Mouse (Mus musculus): Measurements from ENCODE around the gene Clasp1. TPM values are rescaled to one million over a fixed set of nuclear protein-coding genes. Genes with fewer than 3 reads are reported as not detected.
A peak's percentile ranks its signal among the peaks of the same experiment; 100 is the strongest.

Clasp1 gene
- total and polyA plus RNA-seq, 2 experiments from 2014 or later = 63.2 to 126 TPM

DNA sequence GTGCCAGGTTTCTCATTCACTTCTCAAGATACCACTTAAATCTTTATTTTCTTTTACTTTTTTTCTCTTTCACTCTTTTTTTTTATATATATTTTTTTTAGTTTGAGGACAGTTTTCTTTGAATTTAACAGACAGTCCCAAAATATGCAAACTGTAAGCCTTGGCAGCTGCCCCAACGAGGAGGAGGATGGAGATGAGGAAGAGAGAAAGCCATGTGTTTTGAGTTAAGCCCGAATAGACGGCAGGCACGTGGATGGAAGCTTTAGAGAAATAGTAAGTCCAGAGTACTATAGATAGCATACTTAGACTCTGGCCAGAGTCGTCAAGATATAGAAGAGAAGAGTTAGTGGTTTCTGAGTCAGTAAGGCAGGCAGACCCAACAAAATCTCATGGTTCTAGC is 11.1 kb upstream of the Clasp1 start:
- no peak overlapping the region for H3K9ac ChIP-seq (replicated peaks; ENCODE audit: low read length)
- no peaks in the 10 kb centered on the region for H3K4me1 ChIP-seq (ENCODE audit: insufficient read depth, low read length)
- H3K9me3 ChIP-seq (ENCODE audit: low read length) = no peaks in the 10 kb centered on the region
- no peak for TF ChIP-seq CTCF (IDR thresholded peaks at IDR 0.05; ENCODE audit: low read depth)
- ATAC-seq (no peak), DNase-seq (ENCODE audit: low spot score) (no peak)
- no peak overlapping the region for H3K4me3 ChIP-seq (ENCODE audit: low read length)
- H3K27ac ChIP-seq = no peak overlapping the region
- no peaks in the 10 kb centered on the region for H3K27me3 ChIP-seq (ENCODE audit: insufficient read depth, low read length)
- no peaks in the 10 kb centered on the region for H3K36me3 ChIP-seq (ENCODE audit: insufficient read depth, low read length)
- 85% methylated on average over 5 of the region's 5 CpGs for WGBS
- no peak overlapping the region for H3K4me2 ChIP-seq (ENCODE audit: low read depth, low read length)

DNA sequence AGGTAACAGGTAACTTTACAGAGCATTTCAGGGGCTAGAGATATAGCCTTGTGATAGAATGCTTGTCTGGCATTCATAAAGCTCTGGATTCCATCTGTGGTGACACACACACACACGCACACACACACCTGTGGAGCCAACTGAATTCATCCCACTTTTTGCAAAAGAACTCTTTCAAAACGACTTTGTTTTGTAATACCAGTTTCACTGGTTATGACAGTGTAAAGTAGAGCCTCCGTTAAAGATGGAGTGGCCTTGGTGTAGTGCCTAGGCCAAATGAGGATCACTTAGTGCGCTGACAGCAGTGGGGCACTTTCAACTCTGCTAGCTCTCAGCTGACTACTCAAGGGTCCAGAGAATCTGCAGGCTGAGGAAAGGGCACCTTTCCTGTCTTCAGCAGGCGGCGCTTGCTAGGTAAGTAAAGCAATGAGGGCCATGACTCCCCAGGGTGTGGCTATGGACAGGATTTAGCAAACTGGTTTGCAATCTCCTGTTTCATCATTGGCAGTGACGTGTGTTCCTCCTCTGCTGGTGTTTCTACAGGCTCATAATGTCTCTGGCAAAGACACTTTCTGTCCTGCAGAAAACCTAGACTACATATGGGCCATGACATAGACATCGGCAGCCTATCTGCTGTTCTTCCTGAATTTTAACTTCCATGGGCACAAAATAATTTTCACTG is 8.6 kb upstream of the Clasp1 start:
- H3K9me3 ChIP-seq (ENCODE audit: low read length) = no peaks in the 10 kb centered on the region
- no peaks in the 10 kb centered on the region for H3K4me1 ChIP-seq (ENCODE audit: insufficient read depth, low read length)
- ATAC-seq (no peak), DNase-seq (ENCODE audit: low spot score) (no peak)
- no peak overlapping the region for H3K27ac ChIP-seq
- WGBS = 78% methylated on average over 8 of the region's 8 CpGs
- H3K9ac ChIP-seq (replicated peaks; ENCODE audit: low read length) = no peak overlapping the region
- H3K4me2 ChIP-seq (ENCODE audit: low read depth, low read length) = no peak overlapping the region
- no peak for TF ChIP-seq CTCF (IDR thresholded peaks at IDR 0.05; ENCODE audit: low read depth)
- H3K36me3 ChIP-seq (ENCODE audit: insufficient read depth, low read length) = no peaks in the 10 kb centered on the region
- no peak overlapping the region for H3K4me3 ChIP-seq (ENCODE audit: low read length)
- H3K27me3 ChIP-seq (ENCODE audit: insufficient read depth, low read length) = no peaks in the 10 kb centered on the region

DNA sequence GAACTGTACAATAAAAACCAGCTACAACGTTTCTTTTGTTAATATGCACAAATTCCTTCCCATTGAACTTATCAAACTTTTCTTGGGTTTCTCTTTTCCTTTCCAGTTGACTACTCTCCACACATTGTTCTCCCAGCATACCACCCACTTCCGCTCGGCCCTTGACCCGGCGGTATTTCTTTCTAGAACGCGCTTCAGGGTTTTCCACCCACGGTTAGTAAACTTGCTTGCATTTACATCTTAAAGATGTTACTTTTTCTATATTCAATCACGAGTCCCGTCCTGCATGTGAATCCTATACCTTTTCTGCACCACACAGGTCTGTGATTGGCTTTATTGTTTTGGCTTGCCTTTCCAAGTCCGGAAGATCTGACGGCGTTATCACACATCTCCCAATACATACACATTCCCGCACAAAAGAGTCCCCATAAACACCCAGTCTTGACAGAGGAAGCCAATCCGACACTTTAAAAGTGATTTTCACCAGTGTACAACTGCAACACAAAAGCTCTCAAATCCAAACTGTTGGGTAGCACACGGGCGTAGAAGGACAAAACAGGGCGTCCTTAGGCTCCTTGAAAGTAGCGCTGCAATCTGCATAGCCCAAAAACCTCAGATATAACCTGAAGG is 616 bp upstream of the Clasp1 start:
- WGBS = 0% methylated on average over 19 of the region's 19 CpGs
- no peak; the same call in 1 of the 2 replicates for ATAC-seq
- peak overlapping the region; percentile 89 for H3K9ac ChIP-seq (replicated peaks; ENCODE audit: low read length)
- H3K36me3 ChIP-seq (ENCODE audit: insufficient read depth, low read length) = no peaks in the 10 kb centered on the region
- no peaks in the 10 kb centered on the region for H3K27me3 ChIP-seq (ENCODE audit: insufficient read depth, low read length)
- no peak for TF ChIP-seq CTCF (IDR thresholded peaks at IDR 0.05; ENCODE audit: low read depth)
- peak overlapping the region; percentile 97 for H3K4me3 ChIP-seq (ENCODE audit: low read length)
- DNase-seq (ENCODE audit: low spot score) = peak; percentile 79
- H3K27ac ChIP-seq = peak overlapping the region; percentile 94
- H3K9me3 ChIP-seq (ENCODE audit: low read length) = no peaks in the 10 kb centered on the region
- H3K4me1 ChIP-seq (ENCODE audit: insufficient read depth, low read length) = peaks cover 10% of the 10 kb centered on the region; the same call in 1 of the 2 replicates
- H3K4me2 ChIP-seq (ENCODE audit: low read depth, low read length) = peak overlapping the region; percentile 90

DNA sequence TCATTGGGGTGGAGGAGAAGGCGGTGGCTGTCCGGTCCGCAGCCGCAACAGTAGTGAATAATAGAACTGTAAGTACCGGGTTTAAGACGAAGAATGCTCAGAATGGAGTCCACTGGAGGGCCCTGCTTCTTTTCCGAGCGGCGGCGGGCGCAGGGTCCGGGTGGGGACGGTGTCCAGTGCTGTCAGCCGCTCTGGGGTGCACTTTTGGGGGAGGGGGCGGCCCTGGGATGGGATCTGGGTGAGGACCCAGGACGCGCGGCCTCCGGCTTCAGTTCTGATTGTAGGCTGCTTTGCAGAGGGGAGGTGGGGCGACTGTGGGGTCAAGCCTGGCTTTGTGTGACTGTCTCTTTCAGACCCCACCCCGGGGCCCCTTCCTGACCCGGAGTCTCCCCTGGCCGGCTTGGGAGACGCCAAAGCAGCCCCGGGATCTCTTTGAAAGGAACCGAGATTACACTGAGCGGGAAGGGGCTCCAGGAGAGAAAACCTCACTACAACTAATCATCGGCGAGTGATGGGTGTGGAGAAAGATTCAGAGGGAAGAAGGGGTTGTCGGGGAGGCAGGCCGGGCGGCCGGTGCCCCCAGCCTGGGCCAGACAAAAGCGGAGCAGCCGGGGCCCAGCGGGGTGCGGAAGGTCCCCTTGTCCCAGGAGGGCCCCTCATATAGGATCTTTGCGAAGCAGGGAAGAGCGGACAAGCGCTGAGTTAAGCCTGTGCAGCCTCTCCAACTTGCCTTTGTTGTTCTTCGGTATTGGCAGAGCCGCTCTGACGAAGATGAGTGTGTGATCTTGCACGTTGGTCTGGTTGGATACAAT is 802 bp downstream of the Clasp1 start:
- ATAC-seq (peak; percentile 71), DNase-seq (ENCODE audit: low spot score) (peak; percentile 68)
- H3K9me3 ChIP-seq (ENCODE audit: low read length) = no peaks in the 10 kb centered on the region
- H3K27me3 ChIP-seq (ENCODE audit: insufficient read depth, low read length) = no peaks in the 10 kb centered on the region
- H3K4me1 ChIP-seq (ENCODE audit: insufficient read depth, low read length) = peaks cover 10% of the 10 kb centered on the region; the same call in 1 of the 2 replicates
- H3K4me3 ChIP-seq (ENCODE audit: low read length) = peak overlapping the region; percentile 97
- peak overlapping the region; percentile 90 for H3K4me2 ChIP-seq (ENCODE audit: low read depth, low read length)
- H3K36me3 ChIP-seq (ENCODE audit: insufficient read depth, low read length) = no peaks in the 10 kb centered on the region
- under 1% methylated on average over 44 of the region's 44 CpGs for WGBS
- no peak for TF ChIP-seq CTCF (IDR thresholded peaks at IDR 0.05; ENCODE audit: low read depth)
- peak overlapping the region; percentile 89 for H3K9ac ChIP-seq (replicated peaks; ENCODE audit: low read length)
- H3K27ac ChIP-seq = peak overlapping the region; percentile 94

DNA sequence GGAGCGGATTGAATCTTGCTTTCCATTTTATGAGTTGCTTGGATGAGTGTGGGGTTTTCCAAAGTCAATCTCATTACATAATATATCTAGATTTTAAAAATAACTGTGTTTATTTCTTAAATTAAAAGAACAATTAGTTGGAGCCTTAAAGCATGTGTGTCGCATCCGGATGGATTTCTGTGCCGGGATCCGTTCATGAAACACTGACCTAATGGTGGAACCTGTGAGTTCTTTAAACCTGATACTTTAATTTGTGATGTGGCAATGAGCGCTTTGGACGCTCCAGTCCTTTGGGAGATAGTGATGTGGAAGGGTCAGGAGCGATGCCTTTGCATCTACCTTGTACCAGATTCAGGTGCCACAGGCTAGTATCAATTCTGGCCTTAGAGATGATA is 1.4 kb downstream of the Clasp1 start:
- H3K9me3 ChIP-seq (ENCODE audit: low read length) = no peaks in the 10 kb centered on the region
- peak overlapping the region; percentile 94 for H3K27ac ChIP-seq
- H3K27me3 ChIP-seq (ENCODE audit: insufficient read depth, low read length) = no peaks in the 10 kb centered on the region
- TF ChIP-seq CTCF (IDR thresholded peaks at IDR 0.05; ENCODE audit: low read depth) = no peak
- H3K4me3 ChIP-seq (ENCODE audit: low read length) = peak overlapping the region; percentile 97
- WGBS = 13% methylated on average over 8 of the region's 8 CpGs
- peaks cover 10% of the 10 kb centered on the region; the same call in 1 of the 2 replicates for H3K4me1 ChIP-seq (ENCODE audit: insufficient read depth, low read length)
- H3K4me2 ChIP-seq (ENCODE audit: low read depth, low read length) = peak overlapping the region; percentile 90
- ATAC-seq (no peak), DNase-seq (ENCODE audit: low spot score) (no peak)
- no peaks in the 10 kb centered on the region for H3K36me3 ChIP-seq (ENCODE audit: insufficient read depth, low read length)
- peak overlapping the region; percentile 89 for H3K9ac ChIP-seq (replicated peaks; ENCODE audit: low read length)

DNA sequence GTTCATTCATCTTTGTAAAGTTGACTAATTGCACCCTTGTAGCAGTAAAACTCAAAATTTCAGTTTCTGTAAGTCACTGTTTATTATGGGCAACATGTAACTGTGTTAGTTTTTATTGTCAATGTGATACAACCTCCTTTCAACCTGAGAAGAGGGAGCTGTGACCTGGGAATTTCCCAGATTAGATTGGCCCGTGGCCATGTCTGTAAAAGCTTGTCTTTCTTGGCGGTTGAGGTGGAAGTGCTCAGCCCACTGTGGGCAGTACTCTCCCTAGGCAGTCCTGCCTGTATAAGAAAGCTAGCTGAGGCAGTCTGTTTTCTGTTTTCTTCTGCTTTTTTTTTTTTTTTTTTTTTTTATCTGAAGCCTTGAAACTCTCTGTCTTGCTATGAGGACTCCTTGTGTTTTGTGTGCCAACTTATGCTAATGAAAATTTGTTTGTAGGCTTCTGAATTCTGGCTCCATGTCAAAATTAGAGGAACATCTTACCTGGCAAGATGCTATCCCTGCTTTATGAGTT is 2.1 kb downstream of the Clasp1 start:
- no peak overlapping the region for H3K27ac ChIP-seq
- DNase-seq (ENCODE audit: low spot score) (no peak), ATAC-seq (no peak)
- peak overlapping the region; percentile 89; the same call in 1 of the 2 replicates for H3K9ac ChIP-seq (replicated peaks; ENCODE audit: low read length)
- no peaks in the 10 kb centered on the region for H3K36me3 ChIP-seq (ENCODE audit: insufficient read depth, low read length)
- WGBS = 79% methylated on average over 2 of the region's 2 CpGs
- peak overlapping the region; percentile 97 for H3K4me3 ChIP-seq (ENCODE audit: low read length)
- TF ChIP-seq CTCF (IDR thresholded peaks at IDR 0.05; ENCODE audit: low read depth) = no peak
- H3K9me3 ChIP-seq (ENCODE audit: low read length) = no peaks in the 10 kb centered on the region
- H3K4me1 ChIP-seq (ENCODE audit: insufficient read depth, low read length) = peaks cover 10% of the 10 kb centered on the region; the same call in 1 of the 2 replicates
- H3K27me3 ChIP-seq (ENCODE audit: insufficient read depth, low read length) = no peaks in the 10 kb centered on the region
- peak overlapping the region; percentile 90 for H3K4me2 ChIP-seq (ENCODE audit: low read depth, low read length)
